Mouse (Mus musculus): ENCODE measurements around the gene Rrn3. TPM values are rescaled to one million over a fixed set of nuclear protein-coding genes. Genes with fewer than 3 reads are reported as not detected.
"Not testable (repeated sequence)": the region's sequence is repeated elsewhere in the genome, so short reads cannot be mapped to it uniquely, and the experiment has no call there.

The Rrn3 gene
- total and polyA plus RNA-seq, 3 experiments = 83.5 to 136 (median 93.8) TPM

- dilution Hi-C loops (cut with MboI; ENCODE audit: extremely low pct_ligation_motif_present, extremely low pct_unique_long_range_greater_than_20kb, low sequenced_read_pairs) (no loop called here), in situ Hi-C loops (cut with MboI; ENCODE audit: low pct_ligation_motif_present, low pct_unique_long_range_greater_than_20kb, low sequenced_read_pairs) (no loop called here)
- TF ChIP-seq ZNF384 (IDR thresholded peaks at IDR 0.05; ENCODE audit: low read depth, low read length) (peak; percentile 47; the same call in 1 of the 2 replicates), ETS1 (conservative IDR thresholded peaks at IDR 0.05; ENCODE audit: low read depth, low read length) (no peak), JUN (IDR thresholded peaks at IDR 0.05; ENCODE audit: insufficient read depth, low read depth, low read length) (no peak)
- Histone ChIP-seq H3K9ac (ENCODE audit: insufficient read depth, low read depth) (no peak overlapping the region), H3K4me2 (ENCODE audit: insufficient read depth, low read depth, poor library complexity, severe bottlenecking) (no peak overlapping the region), H3K79me2 (replicated peaks; ENCODE audit: control insufficient read depth, extremely low read depth, insufficient read depth, poor library complexity, severe bottlenecking) (no peaks in the 10 kb centered on the region), H3K27ac (ENCODE audit: insufficient read depth, low read depth) (no peak overlapping the region), H3K9me3 (replicated peaks; ENCODE audit: low read length) (no peaks in the 10 kb centered on the region), H3K4me3 (replicated peaks in 1 of 3; ENCODE audit: low read depth in 2 of 3, low read length in 2 of 3, poor library complexity in 1 of 3) (no peak overlapping the region), H3K27me3 (replicated peaks) (peaks cover 2% of the 10 kb centered on the region), H3K4me1 (ENCODE audit: control insufficient read depth in 1 of 2, insufficient read depth in 2 of 2) (peaks cover 7 to 19% of the 10 kb centered on the region in 2 experiments; a peak in 3 of 4 replicates), H3K36me3 (replicated peaks in 1 of 2; ENCODE audit: control insufficient read depth in 1 of 2, insufficient read depth in 1 of 2, low read length in 1 of 2) (peaks cover 0 to 5% of the 10 kb centered on the region in 2 experiments)
- DNase-seq (ENCODE audit: extremely low read depth) = no peak
Observed at GRCm38 (mm10) chr16:13757823-13758222, 22.7 kb upstream of the Rrn3 start.

- in situ Hi-C loops (cut with MboI; ENCODE audit: low pct_ligation_motif_present, low pct_unique_long_range_greater_than_20kb, low sequenced_read_pairs); H3K9me3 ChIP-seq (replicated peaks; ENCODE audit: low read length); DNase-seq (ENCODE audit: extremely low read depth); H3K27ac ChIP-seq (ENCODE audit: insufficient read depth, low read depth); H3K27me3 ChIP-seq (replicated peaks); H3K4me3 ChIP-seq (replicated peaks in 1 of 3; ENCODE audit: low read depth in 2 of 3, low read length in 2 of 3, poor library complexity in 1 of 3); H3K79me2 ChIP-seq (replicated peaks; ENCODE audit: control insufficient read depth, extremely low read depth, insufficient read depth, poor library complexity, severe bottlenecking); H3K9ac ChIP-seq (ENCODE audit: insufficient read depth, low read depth); dilution Hi-C loops (cut with MboI; ENCODE audit: extremely low pct_ligation_motif_present, extremely low pct_unique_long_range_greater_than_20kb, low sequenced_read_pairs); H3K4me2 ChIP-seq (ENCODE audit: insufficient read depth, low read depth, poor library complexity, severe bottlenecking); H3K36me3 ChIP-seq (replicated peaks in 1 of 2; ENCODE audit: control insufficient read depth in 1 of 2, insufficient read depth in 1 of 2, low read length in 1 of 2): not testable (repeated sequence)
- TF ChIP-seq TBP (conservative IDR thresholded peaks at IDR 0.05; ENCODE audit: low read depth, low read length) = 0 out of 2 replicates have a peak, but pooled peaks have one; percentile 57
- peaks cover 7 to 17% of the 10 kb centered on the region in 2 experiments; a peak in 3 of 4 replicates for H3K4me1 ChIP-seq (ENCODE audit: control insufficient read depth in 1 of 2, insufficient read depth in 2 of 2)
Observed at GRCm38 (mm10) chr16:13762807-13763206, 17.7 kb upstream of the Rrn3 start.

- DNase-seq (ENCODE audit: extremely low read depth) = no peak
- H3K27ac ChIP-seq (ENCODE audit: insufficient read depth, low read depth) = no peak overlapping the region
- in situ Hi-C loops (cut with MboI; ENCODE audit: low pct_ligation_motif_present, low pct_unique_long_range_greater_than_20kb, low sequenced_read_pairs) = no loop called here
- no peaks in the 10 kb centered on the region for H3K27me3 ChIP-seq (replicated peaks)
- dilution Hi-C loops (cut with MboI; ENCODE audit: extremely low pct_ligation_motif_present, extremely low pct_unique_long_range_greater_than_20kb, low sequenced_read_pairs) = no loop called here
- H3K4me1 ChIP-seq (ENCODE audit: control insufficient read depth in 1 of 2, insufficient read depth in 2 of 2) = peaks cover 7 to 12% of the 10 kb centered on the region in 2 experiments; a peak in 2 of 4 replicates
- H3K4me3 ChIP-seq (replicated peaks in 1 of 3; ENCODE audit: low read depth in 2 of 3, low read length in 2 of 3, poor library complexity in 1 of 3) = no peak overlapping the region
- H3K4me2 ChIP-seq (ENCODE audit: insufficient read depth, low read depth, poor library complexity, severe bottlenecking) = no peak overlapping the region
- no peak for TF ChIP-seq ZNF384 (IDR thresholded peaks at IDR 0.05; ENCODE audit: low read depth, low read length)
- TF ChIP-seq RCOR1 (conservative IDR thresholded peaks at IDR 0.05; ENCODE audit: low read depth, low read length) = no peak
- no peak for TF ChIP-seq USF1 (IDR thresholded peaks at IDR 0.05; ENCODE audit: low read depth, low read length)
- TF ChIP-seq JUND (conservative IDR thresholded peaks at IDR 0.05; ENCODE audit: low read depth, low read length) = no peak
- no peak for TF ChIP-seq SIN3A (IDR thresholded peaks at IDR 0.05; ENCODE audit: low read length)
- no peak for TF ChIP-seq ZMIZ1 (IDR thresholded peaks at IDR 0.05; ENCODE audit: low read depth, low read length)
- no peak for TF ChIP-seq BHLHE40 (IDR thresholded peaks at IDR 0.05; ENCODE audit: low read depth, low read length)
- TF ChIP-seq CTCF (conservative IDR thresholded peaks at IDR 0.05 in 1 of 2, IDR thresholded peaks at IDR 0.05 in 1 of 2; ENCODE audit: low read depth in 2 of 2, low read length in 2 of 2) = no peak
- no peak for TF ChIP-seq NRF1 (IDR thresholded peaks at IDR 0.05; ENCODE audit: low read depth, low read length)
- no peak for TF ChIP-seq NELFE (IDR thresholded peaks at IDR 0.05; ENCODE audit: low read depth, low read length)
- no peak for TF ChIP-seq MEF2A (IDR thresholded peaks at IDR 0.05; ENCODE audit: borderline replicate concordance, low read depth, low read length)
- no peak for TF ChIP-seq HCFC1 (IDR thresholded peaks at IDR 0.05; ENCODE audit: low read depth, low read length)
- no peak for TF ChIP-seq KAT2A (IDR thresholded peaks at IDR 0.05; ENCODE audit: insufficient replicate concordance, low read length)
- TF ChIP-seq USF2 (conservative IDR thresholded peaks at IDR 0.05; ENCODE audit: low read depth, low read length) = no peak
- no peak for TF ChIP-seq EP300 (IDR thresholded peaks at IDR 0.05; ENCODE audit: low read length)
- no peaks in the 10 kb centered on the region for H3K79me2 ChIP-seq (replicated peaks; ENCODE audit: control insufficient read depth, extremely low read depth, insufficient read depth, poor library complexity, severe bottlenecking)
- peaks cover 0 to 5% of the 10 kb centered on the region in 2 experiments for H3K36me3 ChIP-seq (replicated peaks in 1 of 2; ENCODE audit: control insufficient read depth in 1 of 2, insufficient read depth in 1 of 2, low read length in 1 of 2)
- H3K9me3 ChIP-seq (replicated peaks; ENCODE audit: low read length) = no peaks in the 10 kb centered on the region
- no peak overlapping the region for H3K9ac ChIP-seq (ENCODE audit: insufficient read depth, low read depth)
Observed at GRCm38 (mm10) chr16:13764519-13764918, 16.0 kb upstream of the Rrn3 start.
